Mouse (Mus musculus): ENCODE measurements at regions not wholly inside any gene's neighbourhood (a gene's known extent, or its start where the extent isn't known, plus 50 kb on each side); places are given as distances from the start of the nearest gene placed in this dataset.
"Not testable (repeated sequence)": the region's sequence is repeated elsewhere in the genome, so short reads cannot be mapped to it uniquely, and the experiment has no call there.

DNA sequence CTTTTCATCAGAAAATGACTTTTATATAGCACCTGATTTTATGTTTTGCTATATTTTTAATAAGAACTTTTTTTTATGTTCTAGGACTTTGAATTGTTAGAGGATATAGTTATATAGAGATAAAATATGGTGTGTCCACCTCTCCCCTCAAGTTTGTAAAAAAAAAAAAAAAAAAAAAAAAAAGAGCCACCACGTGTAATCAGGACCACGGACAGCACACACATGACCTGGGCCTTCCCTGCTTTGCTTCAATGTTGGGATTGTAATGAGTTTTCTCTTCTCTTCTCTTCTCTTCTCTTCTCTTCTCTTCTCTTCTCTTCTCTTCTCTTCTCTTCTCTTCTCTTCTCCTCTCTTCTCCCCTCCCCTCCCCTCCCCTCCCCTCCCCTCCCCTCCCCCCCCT is 78.5 kb downstream of the 1700010I14Rik start:
- not testable (repeated sequence) for H3K4me2 ChIP-seq (replicated peaks); H3K36me3 ChIP-seq (replicated peaks; ENCODE audit: control insufficient read depth, insufficient read depth); H3K27me3 ChIP-seq (ENCODE audit: control insufficient read depth, insufficient read depth, low read length); H3K9ac ChIP-seq; H3K4me3 ChIP-seq (replicated peaks; ENCODE audit: low read length); ATAC-seq (ENCODE audit: low FRiP score); H3K4me1 ChIP-seq (replicated peaks; ENCODE audit: control insufficient read depth, insufficient read depth, low read length); H3K9me3 ChIP-seq (ENCODE audit: control insufficient read depth, low read length); DNase-seq (ENCODE audit: low spot score); H3K27ac ChIP-seq
- 22% methylated on average over 2 of the region's 2 CpGs for WGBS

DNA sequence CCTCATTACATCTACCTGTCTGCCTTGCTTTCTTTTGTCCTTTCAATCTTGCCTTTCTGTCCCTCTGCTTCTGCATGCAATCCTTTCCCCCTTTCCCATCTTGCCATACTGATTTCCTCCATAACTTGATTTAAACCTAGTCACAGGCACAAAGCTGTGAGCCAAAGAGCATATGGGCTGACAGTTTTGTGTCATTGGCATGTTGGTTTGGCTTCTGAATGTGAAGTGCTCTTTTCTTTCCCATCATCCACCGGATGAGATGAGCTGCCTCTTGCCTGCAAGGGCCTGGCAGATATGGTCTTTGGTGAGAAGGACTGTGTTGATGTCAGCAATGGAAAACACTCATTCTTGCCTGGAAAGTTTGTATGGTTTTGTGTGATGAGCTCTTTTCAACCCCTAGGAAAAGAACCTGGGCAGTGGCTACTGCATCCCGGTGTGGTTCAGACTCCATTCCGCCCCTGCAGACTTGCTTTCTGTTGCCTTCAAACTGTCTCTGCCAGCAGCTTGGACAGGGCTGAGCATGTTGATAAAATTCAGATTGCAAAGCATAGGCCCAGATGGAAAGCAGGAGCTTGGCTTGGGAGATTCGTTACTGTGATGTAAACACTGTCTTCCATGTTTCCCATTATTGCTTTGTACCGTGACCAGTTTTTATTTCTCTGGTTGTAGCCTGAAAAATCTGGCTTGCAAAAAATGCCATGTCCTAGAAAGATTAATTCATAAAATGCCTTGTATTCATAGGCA is 80.9 kb downstream of the 1700010I14Rik start:
- H3K4me1 ChIP-seq (replicated peaks; ENCODE audit: control insufficient read depth, insufficient read depth, low read length), result no peaks in the 10 kb centered on the region
- H3K4me2 ChIP-seq (replicated peaks), result no peak overlapping the region
- no peaks in the 10 kb centered on the region for H3K36me3 ChIP-seq (replicated peaks; ENCODE audit: control insufficient read depth, insufficient read depth)
- WGBS, result 96% methylated on average over 5 of the region's 5 CpGs
- no peak overlapping the region for H3K9ac ChIP-seq
- H3K4me3 ChIP-seq (replicated peaks; ENCODE audit: low read length), result no peak overlapping the region
- H3K9me3 ChIP-seq (ENCODE audit: control insufficient read depth, low read length), result no peaks in the 10 kb centered on the region
- ATAC-seq (ENCODE audit: low FRiP score) (no peak), DNase-seq (ENCODE audit: low spot score) (no peak)
- H3K27me3 ChIP-seq (ENCODE audit: control insufficient read depth, insufficient read depth, low read length), result no peaks in the 10 kb centered on the region
- H3K27ac ChIP-seq, result no peak overlapping the region

DNA sequence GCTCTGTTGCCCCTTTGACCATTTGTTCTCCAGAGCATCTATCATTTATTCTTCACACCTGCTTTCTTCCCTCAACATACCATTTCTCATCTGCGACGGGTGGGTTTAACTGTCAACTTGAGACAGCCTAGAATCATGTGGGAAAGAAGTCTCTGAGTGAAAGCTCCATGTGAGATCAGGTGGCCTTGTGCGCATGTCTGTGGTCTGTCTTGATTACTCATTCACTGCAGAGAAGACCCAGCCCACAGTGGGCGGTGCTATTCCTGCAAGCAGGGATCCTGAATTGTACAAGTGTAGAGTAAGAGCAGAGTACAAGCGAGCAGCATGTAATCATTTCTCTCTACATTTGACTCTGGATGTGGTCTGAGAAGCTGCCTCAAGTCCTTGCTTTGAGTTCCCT is 95.5 kb downstream of the 1700010I14Rik start:
- Histone ChIP-seq H3K27ac (no peak overlapping the region), H3K9me3 (ENCODE audit: control insufficient read depth, low read length) (no peaks in the 10 kb centered on the region), H3K4me1 (replicated peaks; ENCODE audit: control insufficient read depth, insufficient read depth, low read length) (no peaks in the 10 kb centered on the region), H3K36me3 (replicated peaks; ENCODE audit: control insufficient read depth, insufficient read depth) (no peaks in the 10 kb centered on the region), H3K4me2 (replicated peaks) (no peak overlapping the region), H3K27me3 (ENCODE audit: control insufficient read depth, insufficient read depth, low read length) (no peaks in the 10 kb centered on the region), H3K9ac (no peak overlapping the region), H3K4me3 (replicated peaks; ENCODE audit: low read length) (no peak overlapping the region)
- no peak for ATAC-seq (ENCODE audit: low FRiP score)
- DNase-seq (ENCODE audit: low spot score), result no peak
- 96% methylated on average over 5 of the region's 5 CpGs for WGBS

DNA sequence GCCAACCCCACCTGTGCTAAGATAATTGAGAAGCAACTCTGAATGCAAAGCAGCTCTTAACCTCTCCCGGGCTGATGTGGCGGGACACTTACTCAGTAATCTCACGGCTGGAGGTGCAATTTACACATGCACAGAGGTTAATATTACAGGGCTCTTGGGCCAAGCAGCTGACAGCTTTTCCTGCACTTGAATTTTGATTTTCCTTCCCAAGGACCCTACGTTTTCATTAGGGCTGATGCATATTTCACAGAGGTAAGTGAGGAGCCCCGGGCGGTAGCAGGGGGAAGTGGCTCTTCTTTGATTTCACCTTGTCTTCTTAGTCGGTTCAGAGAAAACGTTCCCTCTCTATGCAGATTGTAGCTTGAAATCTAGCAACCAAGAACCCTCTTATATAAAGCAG is 139.7 kb downstream of the 1700010I14Rik start:
- H3K36me3 ChIP-seq (replicated peaks; ENCODE audit: control insufficient read depth, insufficient read depth), result no peaks in the 10 kb centered on the region
- no peak overlapping the region for H3K4me2 ChIP-seq (replicated peaks)
- no peak overlapping the region for H3K4me3 ChIP-seq (replicated peaks; ENCODE audit: low read length)
- ATAC-seq (ENCODE audit: low FRiP score) (no peak), DNase-seq (ENCODE audit: low spot score) (no peak)
- H3K4me1 ChIP-seq (replicated peaks; ENCODE audit: control insufficient read depth, insufficient read depth, low read length), result no peaks in the 10 kb centered on the region
- 41% methylated on average over 8 of the region's 8 CpGs for WGBS
- no peak overlapping the region for H3K9ac ChIP-seq
- no peaks in the 10 kb centered on the region for H3K9me3 ChIP-seq (ENCODE audit: control insufficient read depth, low read length)
- H3K27ac ChIP-seq, result no peak overlapping the region
- H3K27me3 ChIP-seq (ENCODE audit: control insufficient read depth, insufficient read depth, low read length), result no peaks in the 10 kb centered on the region

DNA sequence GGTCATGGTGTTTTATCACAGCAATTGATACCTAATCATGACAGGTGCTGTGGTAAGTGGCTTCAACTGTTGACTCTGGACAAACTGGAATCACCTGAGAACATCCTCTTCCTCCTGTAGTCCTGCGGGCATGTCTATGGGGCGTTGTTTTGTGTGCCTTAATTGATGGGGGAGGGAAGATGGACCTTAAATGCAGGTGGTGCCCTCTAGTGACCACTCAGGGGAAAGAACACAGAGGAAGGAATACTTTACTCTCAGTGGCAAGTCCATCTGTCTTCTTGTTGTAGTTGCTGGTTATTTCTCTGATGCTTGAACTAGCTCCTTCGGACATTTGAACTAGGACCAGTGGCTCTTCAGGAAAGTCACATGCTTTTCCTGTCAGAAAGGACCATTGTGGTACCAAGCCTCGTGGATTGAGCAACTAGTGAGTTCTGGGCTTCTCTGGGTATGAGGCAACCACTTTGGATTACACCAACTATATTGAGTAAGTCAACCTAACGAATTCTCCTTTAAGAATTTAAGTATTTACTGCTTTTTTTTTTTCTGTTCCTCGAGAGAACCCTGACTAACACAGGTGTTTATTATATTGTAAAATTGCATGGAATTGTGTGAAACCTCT is 157.6 kb downstream of the 1700010I14Rik start:
- Histone ChIP-seq H3K9ac (no peak overlapping the region), H3K4me2 (replicated peaks) (no peak overlapping the region), H3K4me1 (replicated peaks; ENCODE audit: control insufficient read depth, insufficient read depth, low read length) (no peaks in the 10 kb centered on the region), H3K27ac (no peak overlapping the region), H3K27me3 (ENCODE audit: control insufficient read depth, insufficient read depth, low read length) (no peaks in the 10 kb centered on the region), H3K36me3 (replicated peaks; ENCODE audit: control insufficient read depth, insufficient read depth) (no peaks in the 10 kb centered on the region), H3K9me3 (ENCODE audit: control insufficient read depth, low read length) (no peaks in the 10 kb centered on the region), H3K4me3 (replicated peaks; ENCODE audit: low read length) (no peak overlapping the region)
- DNase-seq (ENCODE audit: low spot score) (no peak), ATAC-seq (ENCODE audit: low FRiP score) (no peak)
- WGBS, result 75% methylated on average over 6 of the region's 6 CpGs

DNA sequence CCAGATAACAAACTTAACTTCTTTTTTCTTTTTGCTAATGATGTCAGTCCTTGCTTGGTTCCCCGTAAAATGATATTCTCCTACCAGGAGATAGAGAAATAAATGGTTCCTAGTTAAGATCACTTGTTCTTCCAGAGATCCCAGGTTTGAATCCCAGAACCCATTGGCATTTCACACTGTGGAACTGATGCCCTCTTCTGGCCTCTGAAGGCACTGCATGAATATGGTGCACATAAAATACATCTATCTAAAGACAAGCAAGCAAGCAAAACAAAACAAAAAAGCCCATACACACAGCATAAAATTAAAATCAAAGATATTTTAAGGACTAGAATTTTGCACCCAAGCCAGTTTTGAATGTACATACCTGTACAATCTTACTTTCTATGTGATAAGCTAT is 162.5 kb downstream of the 1700010I14Rik start:
- no peaks in the 10 kb centered on the region for H3K27me3 ChIP-seq (ENCODE audit: control insufficient read depth, insufficient read depth, low read length)
- no peaks in the 10 kb centered on the region for H3K9me3 ChIP-seq (ENCODE audit: control insufficient read depth, low read length)
- DNase-seq (ENCODE audit: low spot score) (no peak), ATAC-seq (ENCODE audit: low FRiP score) (no peak)
- no peaks in the 10 kb centered on the region for H3K4me1 ChIP-seq (replicated peaks; ENCODE audit: control insufficient read depth, insufficient read depth, low read length)
- H3K36me3 ChIP-seq (replicated peaks; ENCODE audit: control insufficient read depth, insufficient read depth), result no peaks in the 10 kb centered on the region
- WGBS, result 88% methylated on average over 1 of the region's 1 CpGs
- no peak overlapping the region for H3K9ac ChIP-seq
- no peak overlapping the region for H3K4me2 ChIP-seq (replicated peaks)
- no peak overlapping the region for H3K4me3 ChIP-seq (replicated peaks; ENCODE audit: low read length)
- no peak overlapping the region for H3K27ac ChIP-seq

DNA sequence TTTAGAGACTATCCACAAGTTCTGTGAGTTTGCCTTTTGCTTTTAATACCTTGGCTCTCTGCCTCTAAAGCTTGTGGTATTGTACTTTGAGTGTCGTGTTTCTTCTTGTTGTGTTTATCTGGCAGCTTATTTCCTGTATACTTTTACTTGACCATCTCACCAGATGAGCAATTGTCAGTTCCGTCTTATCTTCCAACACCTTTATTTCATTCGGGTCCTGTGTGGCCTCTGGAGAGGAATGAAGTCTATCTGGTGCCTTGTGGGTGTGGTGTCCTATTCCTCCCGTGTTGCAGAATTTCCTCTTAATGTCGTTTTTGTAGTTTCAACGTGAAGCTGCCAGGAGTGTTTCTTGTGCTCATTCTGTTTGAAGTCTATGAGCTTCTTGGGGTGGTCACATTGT is 174.0 kb downstream of the 1700010I14Rik start:
- Histone ChIP-seq H3K4me1 (replicated peaks; ENCODE audit: control insufficient read depth, insufficient read depth, low read length) (peaks cover 5% of the 10 kb centered on the region; the same call in 1 of the 2 replicates), H3K9me3 (ENCODE audit: control insufficient read depth, low read length) (no peaks in the 10 kb centered on the region), H3K4me2 (replicated peaks) (no peak overlapping the region), H3K27ac (no peak overlapping the region), H3K36me3 (replicated peaks; ENCODE audit: control insufficient read depth, insufficient read depth) (no peaks in the 10 kb centered on the region), H3K9ac (no peak overlapping the region), H3K27me3 (ENCODE audit: control insufficient read depth, insufficient read depth, low read length) (no peaks in the 10 kb centered on the region), H3K4me3 (replicated peaks; ENCODE audit: low read length) (no peak overlapping the region)
- 90% methylated on average over 6 of the region's 6 CpGs for WGBS
- DNase-seq (ENCODE audit: low spot score) (no peak), ATAC-seq (ENCODE audit: low FRiP score) (no peak)

DNA sequence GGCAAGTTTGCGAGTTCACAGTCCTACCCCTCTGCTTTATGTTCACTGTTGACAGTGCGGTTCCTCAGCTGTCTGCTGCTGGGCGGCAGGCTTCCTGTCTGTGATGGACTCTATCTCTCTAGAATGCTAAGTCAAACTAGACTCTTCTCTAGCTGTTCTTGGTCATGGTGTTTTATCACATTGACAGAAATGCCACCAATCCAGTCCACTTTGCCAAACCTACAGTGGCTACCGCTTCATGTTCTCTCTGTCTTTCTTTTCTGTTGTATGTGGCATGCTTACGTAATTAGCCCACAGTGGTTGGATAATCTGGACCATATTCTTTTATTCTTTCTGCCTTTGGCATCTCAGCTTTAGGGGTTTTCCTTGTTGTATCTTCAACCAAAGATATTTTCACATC is 174.5 kb downstream of the 1700010I14Rik start:
- no peak overlapping the region for H3K4me3 ChIP-seq (replicated peaks; ENCODE audit: low read length)
- 88% methylated on average over 5 of the region's 5 CpGs for WGBS
- no peaks in the 10 kb centered on the region for H3K9me3 ChIP-seq (ENCODE audit: control insufficient read depth, low read length)
- H3K27ac ChIP-seq, result no peak overlapping the region
- no peaks in the 10 kb centered on the region for H3K27me3 ChIP-seq (ENCODE audit: control insufficient read depth, insufficient read depth, low read length)
- H3K4me1 ChIP-seq (replicated peaks; ENCODE audit: control insufficient read depth, insufficient read depth, low read length), result peaks cover 8% of the 10 kb centered on the region; the same call in 1 of the 2 replicates
- no peaks in the 10 kb centered on the region for H3K36me3 ChIP-seq (replicated peaks; ENCODE audit: control insufficient read depth, insufficient read depth)
- no peak overlapping the region for H3K9ac ChIP-seq
- ATAC-seq (ENCODE audit: low FRiP score) (no peak), DNase-seq (ENCODE audit: low spot score) (no peak)
- no peak overlapping the region for H3K4me2 ChIP-seq (replicated peaks)

DNA sequence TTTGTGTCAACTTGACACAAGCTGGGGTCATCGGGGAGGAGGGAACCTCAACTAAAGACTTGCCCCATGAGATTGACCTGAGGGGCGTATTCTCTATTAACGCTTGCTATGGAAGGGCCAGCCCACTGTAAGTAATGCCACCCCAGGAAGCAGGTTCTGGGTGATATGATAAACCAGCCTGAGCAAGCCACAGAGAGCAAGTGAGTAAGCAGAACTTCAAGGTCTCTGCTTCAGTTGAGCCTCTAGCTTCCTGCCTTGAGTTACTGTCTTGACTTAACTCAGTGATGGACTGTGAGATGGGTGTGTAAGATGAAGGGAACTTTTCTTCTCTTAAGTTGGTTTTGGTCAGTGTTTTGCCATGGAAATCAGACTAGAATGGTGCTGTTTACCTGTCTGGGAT is 175.2 kb downstream of the 1700010I14Rik start:
- Histone ChIP-seq H3K4me2 (replicated peaks) (no peak overlapping the region), H3K27ac (no peak overlapping the region), H3K9me3 (ENCODE audit: control insufficient read depth, low read length) (no peaks in the 10 kb centered on the region), H3K27me3 (ENCODE audit: control insufficient read depth, insufficient read depth, low read length) (no peaks in the 10 kb centered on the region), H3K36me3 (replicated peaks; ENCODE audit: control insufficient read depth, insufficient read depth) (no peaks in the 10 kb centered on the region), H3K4me3 (replicated peaks; ENCODE audit: low read length) (no peak overlapping the region), H3K9ac (no peak overlapping the region), H3K4me1 (replicated peaks; ENCODE audit: control insufficient read depth, insufficient read depth, low read length) (peaks cover 9% of the 10 kb centered on the region; the same call in 1 of the 2 replicates)
- WGBS, result 92% methylated on average over 3 of the region's 3 CpGs
- no peak for ATAC-seq (ENCODE audit: low FRiP score)
- DNase-seq (ENCODE audit: low spot score), result no peak
